Mouse (Mus musculus) cerebellum, adult 2 months (tissue): ENCODE measurements around the gene Epas1. TPM values are rescaled to one million over a fixed set of nuclear protein-coding genes. Genes with fewer than 3 reads are reported as not detected.

Source experiments
- DNase-seq, 2 experiments: peaks; one replicate each; pipeline ENCODE4 v3.0.0; 2021
- H3K27ac ChIP-seq: fragments of 200-500 bp; 2 replicates; pipeline ENCODE4 v1.5.1; 2012; ENCODE audit warnings: low read length, control low read depth, inconsistent platforms; ENCODE audit not compliant: insufficient read depth
- H3K27me3 ChIP-seq: fragments of 200-500 bp; 2 replicates; pipeline ENCODE4 v1.6.1; 2012; ENCODE audit warnings: inconsistent platforms, mild to moderate bottlenecking, low read length, moderate library complexity; ENCODE audit not compliant: control insufficient read depth, insufficient read depth
- H3K4me1 ChIP-seq: fragments of 200-500 bp; 2 replicates; pipeline ENCODE4 v1.6.1; 2011; ENCODE audit warnings: low read length; ENCODE audit not compliant: control insufficient read depth, insufficient read depth
- H3K4me3 ChIP-seq: fragments of 200-500 bp; replicated peaks from 2 replicates; pipeline ENCODE3; 2011; ENCODE audit warnings: mild to moderate bottlenecking, low read depth, low read length, control low read depth; ENCODE audit not compliant: insufficient read depth
- CTCF ChIP-seq: fragments of 200-500 bp; IDR thresholded peaks from 2 replicates; pipeline ENCODE4 v1.5.1; 2011; ENCODE audit warnings: low read depth, mild to moderate bottlenecking, control low read depth, low read length, moderate library complexity, borderline replicate concordance; ENCODE audit not compliant: insufficient read depth
- POLR2A ChIP-seq: fragments of 200-500 bp; IDR thresholded peaks from 2 replicates; pipeline ENCODE4 v1.6.1; 2011; ENCODE audit warnings: low read length, control low read depth, borderline replicate concordance; ENCODE audit not compliant: insufficient read depth
- WGBS: fragments of 180-500 bp; shearing (Covaris S2); methylation state at CpG from one replicate; pipeline ENCODE4 v1.1.7; 2018; 5-methylcytosine and 5-hydroxymethylcytosine counted together
- polyA plus RNA-seq: library from polyadenylated mRNA; depleted of rRNA; stranded (reverse); fragments of >200 nt; gene quantifications from 2 replicates; pipeline ENCODE4 v1.2.3, GENCODE M21; 2012

Epas1 gene
- polyA plus RNA-seq, 1 experiment, result 71.1 TPM

DNA sequence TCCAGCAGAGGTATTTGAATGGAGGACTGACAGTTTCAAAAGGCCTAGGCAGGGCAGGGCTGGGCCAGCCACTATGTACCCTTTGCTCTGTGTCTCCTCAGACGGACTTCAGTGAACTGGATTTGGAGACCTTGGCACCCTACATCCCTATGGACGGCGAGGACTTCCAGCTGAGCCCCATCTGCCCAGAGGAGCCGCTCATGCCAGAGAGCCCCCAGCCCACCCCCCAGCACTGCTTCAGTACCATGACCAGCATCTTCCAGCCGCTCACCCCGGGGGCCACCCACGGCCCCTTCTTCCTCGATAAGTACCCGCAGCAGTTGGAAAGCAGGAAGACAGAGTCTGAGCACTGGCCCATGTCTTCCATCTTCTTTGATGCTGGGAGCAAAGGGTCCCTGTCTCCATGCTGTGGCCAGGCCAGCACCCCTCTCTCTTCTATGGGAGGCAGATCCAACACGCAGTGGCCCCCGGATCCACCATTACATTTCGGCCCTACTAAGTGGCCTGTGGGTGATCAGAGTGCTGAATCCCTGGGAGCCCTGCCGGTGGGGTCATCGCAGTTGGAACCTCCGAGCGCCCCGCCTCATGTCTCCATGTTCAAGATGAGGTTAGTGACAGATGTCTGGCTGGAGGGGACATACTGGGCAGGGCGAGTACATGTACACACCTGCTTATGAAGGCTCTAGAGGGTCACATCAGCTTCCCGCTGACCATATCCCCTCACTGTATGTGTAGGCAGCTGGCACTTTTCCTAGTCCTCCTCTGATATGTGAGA, 74.1 kb downstream of the Epas1 start:
- WGBS, result 75% methylated on average over 19 of the region's 19 CpGs
- no peak overlapping the region for H3K4me3 ChIP-seq
- H3K4me1 ChIP-seq, result no peaks in the 10 kb centered on the region
- TF ChIP-seq POLR2A, result no peak
- TF ChIP-seq CTCF, result no peak
- H3K27ac ChIP-seq, result no peak overlapping the region
- DNase-seq, result no peak
- H3K27me3 ChIP-seq, result no peaks in the 10 kb centered on the region

GRCm38 (mm10) chr17:86828500-86828899, 75.0 kb downstream of the Epas1 start:
- no peak overlapping the region for H3K4me3 ChIP-seq
- H3K27me3 ChIP-seq, result no peaks in the 10 kb centered on the region
- DNase-seq, result no peak
- no peak for TF ChIP-seq CTCF
- TF ChIP-seq POLR2A, result no peak
- H3K4me1 ChIP-seq, result no peaks in the 10 kb centered on the region
- WGBS, result 91% methylated on average over 11 of the region's 11 CpGs
- no peak overlapping the region for H3K27ac ChIP-seq

- 89% methylated on average over 13 of the region's 13 CpGs for WGBS
- Histone ChIP-seq H3K4me3 (no peak overlapping the region), H3K4me1 (no peaks in the 10 kb centered on the region), H3K27me3 (no peaks in the 10 kb centered on the region; the same call in 1 of the 2 replicates), H3K27ac (no peak overlapping the region)
- DNase-seq, result no peak
- TF ChIP-seq POLR2A (no peak), CTCF (no peak)
Measured at GRCm38 (mm10) chr17:86829383-86830175, 76.1 kb downstream of the Epas1 start.

DNA sequence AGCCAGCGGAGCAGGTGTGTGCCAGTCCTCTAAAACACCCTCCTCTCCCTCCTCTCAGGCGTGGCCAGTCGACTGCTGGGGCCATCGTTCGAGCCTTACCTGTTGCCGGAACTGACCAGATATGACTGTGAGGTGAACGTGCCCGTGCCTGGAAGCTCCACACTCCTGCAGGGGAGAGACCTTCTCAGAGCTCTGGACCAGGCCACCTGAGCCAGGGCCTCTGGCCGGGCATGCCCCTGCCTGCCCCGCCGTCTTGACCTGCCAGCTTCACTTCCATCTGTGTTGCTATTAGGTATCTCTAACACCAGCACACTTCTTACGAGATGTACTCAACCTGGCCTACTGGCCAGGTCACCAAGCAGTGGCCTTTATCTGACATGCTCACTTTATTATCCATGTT, 77.4 kb downstream of the Epas1 start:
- H3K4me3 ChIP-seq, result no peak overlapping the region
- no peaks in the 10 kb centered on the region for H3K4me1 ChIP-seq
- TF ChIP-seq CTCF, result no peak
- DNase-seq, result no peak
- WGBS, result 89% methylated on average over 12 of the region's 12 CpGs
- no peak overlapping the region for H3K27ac ChIP-seq
- H3K27me3 ChIP-seq, result no peaks in the 10 kb centered on the region; the same call in 1 of the 2 replicates

DNA sequence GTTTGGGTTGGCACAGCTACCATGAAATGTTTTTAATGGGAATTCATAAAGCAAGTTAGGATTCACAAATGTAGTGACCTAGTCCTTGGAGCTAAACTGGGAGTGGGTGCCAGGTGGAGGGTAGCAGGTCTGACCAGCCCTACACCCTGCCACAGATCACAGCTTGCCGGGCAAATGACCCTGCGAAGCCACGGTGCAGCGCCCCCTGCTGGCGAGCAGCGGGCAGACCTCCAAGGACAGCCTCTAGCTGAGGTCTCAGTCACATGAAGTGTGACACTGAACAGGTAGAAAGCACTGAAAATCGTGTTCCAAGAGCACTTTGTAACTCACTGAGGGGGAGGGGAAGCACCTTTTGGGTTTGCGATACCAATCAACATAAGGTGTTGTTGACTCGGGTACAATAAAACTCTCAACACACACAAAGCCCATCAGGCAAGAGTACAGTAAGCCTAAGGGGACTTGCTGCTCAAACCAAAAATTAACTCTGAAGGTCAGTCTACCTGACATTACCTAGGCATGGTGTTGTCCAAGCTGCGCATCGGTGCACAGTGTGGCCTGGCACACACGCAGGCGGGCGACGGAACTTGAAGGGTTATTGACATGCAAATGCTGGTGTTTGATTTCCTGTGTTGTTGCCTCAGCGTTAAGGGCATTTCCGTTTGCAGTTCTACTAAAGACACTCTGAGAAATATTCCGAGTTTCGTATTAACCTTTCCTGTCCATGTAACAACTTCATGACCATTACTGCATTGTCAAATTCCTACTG, 79.2 kb downstream of the Epas1 start:
- 67% methylated on average over 19 of the region's 19 CpGs for WGBS
- TF ChIP-seq POLR2A, result no peak
- peak; percentile 49 for TF ChIP-seq CTCF
- peak in 1 of 2 experiments; percentile 20 for DNase-seq

DNA sequence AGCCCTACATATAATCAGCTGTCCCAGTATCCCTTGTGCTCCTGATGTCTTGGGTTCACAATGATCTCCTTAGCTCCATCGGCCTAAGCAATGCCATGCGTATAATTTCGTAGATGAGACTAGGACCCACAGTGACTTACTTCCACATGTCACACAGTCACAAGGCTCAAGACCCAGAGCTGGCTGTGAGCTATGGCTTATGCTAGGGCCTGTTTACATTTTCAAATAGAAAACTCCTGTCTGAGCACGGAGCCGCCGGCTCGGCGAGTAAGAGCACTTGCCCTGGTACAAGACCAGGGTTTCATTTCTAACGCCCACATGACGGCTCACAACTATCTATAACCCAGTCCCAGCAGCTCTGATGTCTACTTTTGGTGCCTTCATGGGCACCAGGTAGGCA, 80.4 kb downstream of the Epas1 start:
- Histone ChIP-seq H3K4me1 (no peaks in the 10 kb centered on the region), H3K4me3 (no peak overlapping the region), H3K27ac (no peak overlapping the region), H3K27me3 (no peaks in the 10 kb centered on the region; the same call in 1 of the 2 replicates)
- TF ChIP-seq CTCF (no peak), POLR2A (no peak)
- 95% methylated on average over 10 of the region's 10 CpGs for WGBS
- DNase-seq, result no peak

More for the DNA sequence above, 79.2 kb downstream of the Epas1 start:
- Histone ChIP-seq H3K27ac (no peak overlapping the region), H3K4me1 (no peaks in the 10 kb centered on the region), H3K27me3 (no peaks in the 10 kb centered on the region; the same call in 1 of the 2 replicates), H3K4me3 (no peak overlapping the region)

DNA sequence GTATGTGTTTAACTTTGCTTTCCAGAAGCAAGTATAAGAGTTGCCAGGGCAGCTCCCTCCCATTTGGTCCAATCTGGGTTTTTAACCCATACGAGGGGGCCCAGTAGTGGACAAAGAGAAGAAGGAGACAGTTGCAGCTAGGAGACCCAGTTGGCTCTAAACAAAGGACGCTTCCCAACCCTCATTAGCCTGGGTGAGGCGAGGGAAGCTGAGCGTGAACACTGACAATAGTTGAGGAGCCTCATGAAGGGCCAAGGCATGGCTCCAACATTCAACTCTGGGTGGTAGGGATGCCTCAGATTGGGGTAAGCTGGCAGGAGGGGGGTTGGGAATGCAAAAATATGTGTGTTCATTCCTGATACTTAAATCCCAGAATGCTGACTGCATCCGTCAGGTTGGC, 85.8 kb downstream of the Epas1 start:
- Histone ChIP-seq H3K4me1 (no peaks in the 10 kb centered on the region), H3K4me3 (no peak overlapping the region), H3K27ac (no peak overlapping the region), H3K27me3 (no peaks in the 10 kb centered on the region; the same call in 1 of the 2 replicates)
- TF ChIP-seq POLR2A, result no peak
- no peak for TF ChIP-seq CTCF
- no peak for DNase-seq
- WGBS, result 42% methylated on average over 5 of the region's 5 CpGs
